Mouse (Mus musculus) liver, embryonic 14.5 days (tissue): ENCODE measurements around the gene Lrrc3.

ENCODE experiments used
- CTCF ChIP-seq: IDR thresholded peaks from 2 replicates; pipeline ENCODE4 v1.5.1; 2016; ENCODE audit warnings: antibody characterized with exemption, low read depth, control low read depth
- EP300 ChIP-seq: IDR thresholded peaks from 2 replicates; pipeline ENCODE4 v1.6.1; 2016; ENCODE audit warnings: antibody characterized with exemption, low read depth

- TF ChIP-seq CTCF (no peak), EP300 (no peak)
These were observed 37.6 kb downstream of the Lrrc3 start for GRCm38 (mm10) chr10:77864762-77865143.
